Mouse (Mus musculus) hindbrain, embryonic 14.5 days (tissue): ENCODE data around the gene Atp6v0b. TPM values are rescaled to one million over a fixed set of nuclear protein-coding genes. Genes with fewer than 3 reads are reported as not detected.

Experiments
- ATAC-seq: fragments of 200-750 bp; cut with Nextera tagmentation; 2 replicates; pipeline ENCODE4 v1.8.0; 2017; ENCODE audit warnings: moderate number of reproducible peaks, mild to moderate bottlenecking, moderate TSS enrichment, moderate library complexity; ENCODE audit not compliant: low FRiP score
- DNase-seq: peaks from one replicate; pipeline ENCODE4 v3.0.0-alpha.2; 2015; ENCODE audit warnings: low spot score
- H3K27ac ChIP-seq: fragments of 300-500 bp; sonication (generic); 2 replicates; pipeline ENCODE4 v1.5.1; 2014; ENCODE audit warnings: mild to moderate bottlenecking, moderate library complexity
- H3K27me3 ChIP-seq: fragments of 300-500 bp; sonication (generic); 2 replicates; pipeline ENCODE4 v1.6.1; 2014; ENCODE audit warnings: mild to moderate bottlenecking, low read length, mixed read lengths; ENCODE audit not compliant: control insufficient read depth, insufficient read depth
- H3K36me3 ChIP-seq: fragments of 300-500 bp; sonication (generic); replicated peaks from 2 replicates; pipeline ENCODE4 v1.6.1; 2014; ENCODE audit not compliant: control insufficient read depth, insufficient read depth
- H3K4me1 ChIP-seq: fragments of 300-500 bp; sonication (generic); replicated peaks from 2 replicates; pipeline ENCODE4 v1.6.1; 2014; ENCODE audit warnings: antibody characterized with exemption, low read length, mixed read lengths; ENCODE audit not compliant: control insufficient read depth, insufficient read depth
- H3K4me2 ChIP-seq: fragments of 300-500 bp; sonication (generic); replicated peaks from 2 replicates; pipeline ENCODE4 v1.6.1; 2014; ENCODE audit warnings: mild to moderate bottlenecking, moderate library complexity
- H3K4me3 ChIP-seq: fragments of 300-500 bp; sonication (generic); replicated peaks from 2 replicates; pipeline ENCODE4 v1.5.1; 2014; ENCODE audit warnings: mild to moderate bottlenecking, low read length
- H3K9ac ChIP-seq: fragments of 300-500 bp; sonication (generic); 2 replicates; pipeline ENCODE4 v1.6.1; 2014
- H3K9me3 ChIP-seq: fragments of 300-500 bp; sonication (generic); 2 replicates; pipeline ENCODE4 v1.6.1; 2016; ENCODE audit warnings: low read length; ENCODE audit not compliant: control insufficient read depth
- whole genome bisulfite sequencing: fragments of 180-500 bp; shearing (Covaris S2); extraction: QIAGEN DNeasy Blood & Tissue Kit; methylation state at CpG from one replicate; pipeline ENCODE4 v1.1.7; 2014; 5-methylcytosine and 5-hydroxymethylcytosine counted together
- polyA plus RNA-seq: library from polyadenylated mRNA; unstranded; fragments of >200 nt; fragmentation: Nextera tagmentation; extraction: Ambion mirVana; gene quantifications from 2 replicates; pipeline ENCODE4 v1.2.1, GENCODE M21; 2014

Gene Atp6v0b
- polyA plus RNA-seq, 1 experiment from 2014 or later = 589 TPM

GRCm38 (mm10) chr4:117840821-117841220 is 46.3 kb downstream of the Atp6v0b start:
- 92% methylated on average over 5 of the region's 5 CpGs for WGBS
- Histone ChIP-seq H3K9ac (no peak overlapping the region), H3K4me2 (no peak overlapping the region)

GRCm38 (mm10) chr4:117839366-117839765 is 47.8 kb downstream of the Atp6v0b start:
- Histone ChIP-seq H3K9ac (no peak overlapping the region), H3K4me2 (no peak overlapping the region), H3K27me3 (no peaks in the 10 kb centered on the region), H3K4me3 (no peak overlapping the region), H3K4me1 (peaks cover 9% of the 10 kb centered on the region; the same call in 1 of the 2 replicates), H3K9me3 (no peaks in the 10 kb centered on the region), H3K36me3 (no peaks in the 10 kb centered on the region), H3K27ac (no peak overlapping the region)
- 79% methylated on average over 6 of the region's 6 CpGs for WGBS
- ATAC-seq (no peak), DNase-seq (no peak)

More at GRCm38 (mm10) chr4:117840821-117841220, 46.3 kb downstream of the Atp6v0b start:
- Histone ChIP-seq H3K4me1 (0 out of 2 replicates have a peak, but pooled peaks cover 4% of the 10 kb centered on the region), H3K9me3 (no peaks in the 10 kb centered on the region), H3K27me3 (no peaks in the 10 kb centered on the region), H3K27ac (no peak overlapping the region), H3K36me3 (no peaks in the 10 kb centered on the region), H3K4me3 (no peak overlapping the region)
- ATAC-seq (no peak), DNase-seq (no peak)

GRCm38 (mm10) chr4:117837271-117837670 is 49.9 kb downstream of the Atp6v0b start:
- WGBS = 74% methylated on average over 4 of the region's 4 CpGs
- Histone ChIP-seq H3K27ac (no peak overlapping the region), H3K4me1 (peaks cover 10% of the 10 kb centered on the region; the same call in 1 of the 2 replicates), H3K9me3 (no peaks in the 10 kb centered on the region), H3K36me3 (no peaks in the 10 kb centered on the region), H3K27me3 (no peaks in the 10 kb centered on the region), H3K4me3 (no peak overlapping the region), H3K9ac (no peak overlapping the region), H3K4me2 (0 out of 2 replicates have a peak overlapping the region, but pooled peaks have one; percentile 72)
- DNase-seq = no peak
- ATAC-seq = no peak

DNA sequence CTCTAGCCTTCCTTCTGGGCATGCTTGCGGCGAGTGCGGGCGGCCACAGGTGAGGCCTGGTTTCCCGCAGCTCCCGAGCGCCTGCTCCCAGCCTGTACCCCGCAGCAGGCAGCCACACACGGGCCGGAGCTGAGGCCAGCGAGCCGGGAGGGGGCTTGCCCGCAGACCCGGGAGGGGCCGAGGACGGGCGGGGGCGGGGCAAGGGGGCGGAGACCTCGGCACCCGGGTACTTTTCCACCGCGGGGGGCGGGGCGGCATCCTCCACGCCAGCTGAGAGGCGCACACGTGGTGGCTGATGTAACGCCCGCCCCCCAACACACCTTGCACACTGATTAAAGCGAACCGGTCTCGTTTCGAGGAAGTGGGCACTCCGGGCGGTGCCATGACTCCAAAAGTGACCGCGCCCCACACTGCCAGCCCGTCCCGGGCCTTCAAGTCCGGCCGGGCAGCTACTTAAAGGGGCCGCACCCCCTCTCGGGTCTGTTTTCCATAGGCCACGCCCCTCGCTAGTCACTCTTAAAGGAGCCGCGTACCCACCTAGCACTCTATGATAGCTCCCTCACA is 50.8 kb downstream of the Atp6v0b start:
- ATAC-seq (peak; percentile 91), DNase-seq (peak; percentile 83)
- Histone ChIP-seq H3K27me3 (no peaks in the 10 kb centered on the region), H3K27ac (peak overlapping the region; percentile 90), H3K4me3 (peak overlapping the region; percentile 83), H3K4me2 (peak overlapping the region; percentile 72), H3K9ac (peak overlapping the region; percentile 85), H3K4me1 (peaks cover 10% of the 10 kb centered on the region; the same call in 1 of the 2 replicates), H3K9me3 (no peaks in the 10 kb centered on the region), H3K36me3 (no peaks in the 10 kb centered on the region)
- under 1% methylated on average over 45 of the region's 48 CpGs for WGBS

DNA sequence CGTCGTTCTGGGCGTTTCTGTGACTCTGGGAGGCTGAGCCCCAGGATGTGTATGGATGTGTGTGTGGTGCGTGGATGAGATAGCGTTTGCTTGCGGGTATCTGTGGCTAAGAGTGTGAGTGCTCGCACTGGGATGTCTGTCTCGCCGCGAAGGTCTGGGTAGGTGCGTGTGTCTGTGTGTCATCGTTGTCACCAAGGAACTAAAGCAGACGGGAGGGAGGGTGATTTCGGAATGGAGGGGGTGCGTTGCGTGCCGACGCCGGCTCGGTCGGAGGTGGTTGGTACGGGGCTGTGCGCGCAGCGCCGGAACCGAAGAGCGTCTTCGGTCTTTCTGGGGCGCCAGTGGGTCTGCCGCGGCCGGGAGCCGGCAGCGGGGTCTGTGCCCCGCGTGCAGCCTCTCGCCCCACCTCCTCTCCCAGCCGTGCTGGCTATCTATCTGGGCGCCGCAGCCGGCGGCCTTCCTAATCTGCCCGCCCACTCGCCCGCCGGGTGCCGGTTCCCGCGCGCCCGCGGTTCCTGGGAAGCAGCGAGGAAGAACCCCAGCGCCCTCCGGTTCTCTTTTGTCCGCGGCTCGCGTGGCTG is 51.5 kb downstream of the Atp6v0b start:
- Histone ChIP-seq H3K27me3 (no peaks in the 10 kb centered on the region), H3K36me3 (no peaks in the 10 kb centered on the region), H3K4me1 (peaks cover 10% of the 10 kb centered on the region; the same call in 1 of the 2 replicates), H3K9ac (peak overlapping the region; percentile 85), H3K9me3 (no peaks in the 10 kb centered on the region), H3K27ac (peak overlapping the region; percentile 90), H3K4me2 (peak overlapping the region; percentile 72), H3K4me3 (peak overlapping the region; percentile 83)
- ATAC-seq (peak; percentile 39), DNase-seq (peak; percentile 50)
- under 1% methylated on average over 60 of the region's 60 CpGs for WGBS

DNA sequence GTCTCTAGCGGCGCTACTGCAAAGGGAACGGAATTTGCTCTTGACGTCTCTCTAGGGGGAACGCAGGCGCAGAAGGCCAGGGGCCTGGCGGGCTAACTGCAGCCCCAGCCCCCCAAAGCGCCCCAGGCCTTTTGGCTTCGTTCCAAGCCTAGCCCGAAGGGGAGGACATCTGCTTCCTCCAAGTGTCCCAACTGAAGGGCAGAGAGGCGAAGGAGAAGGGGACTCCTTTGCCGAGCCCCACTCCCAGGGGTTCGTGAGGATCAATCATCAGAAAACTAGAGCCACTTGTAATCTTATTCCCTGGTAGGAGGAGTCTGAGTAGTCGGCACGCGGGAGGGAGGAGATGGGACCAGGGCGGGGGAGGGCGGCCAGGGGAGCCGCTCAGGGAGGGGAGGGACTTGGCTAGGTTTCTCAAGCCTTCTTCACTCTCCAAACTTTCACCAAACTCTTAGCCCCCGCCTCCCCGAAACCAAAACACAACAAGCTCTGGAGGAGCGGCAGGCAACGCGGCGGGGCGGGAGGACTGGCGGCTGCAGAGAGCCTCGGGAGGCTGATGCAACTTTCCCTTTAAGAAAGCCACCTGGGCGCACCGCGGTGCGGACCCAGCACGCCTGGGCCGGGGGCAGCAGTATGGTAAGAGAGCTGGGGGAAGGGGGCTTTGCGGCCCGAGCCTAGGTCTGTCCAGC is 52.1 kb downstream of the Atp6v0b start:
- peak; percentile 52 for ATAC-seq
- H3K4me3 ChIP-seq = peak overlapping the region; percentile 83
- no peaks in the 10 kb centered on the region for H3K27me3 ChIP-seq
- peaks cover 10% of the 10 kb centered on the region; the same call in 1 of the 2 replicates for H3K4me1 ChIP-seq
- WGBS = under 1% methylated on average over 35 of the region's 36 CpGs
- H3K9me3 ChIP-seq = no peaks in the 10 kb centered on the region
- DNase-seq = peak; percentile 69
- H3K27ac ChIP-seq = peak overlapping the region; percentile 90
- H3K4me2 ChIP-seq = peak overlapping the region; percentile 72
- H3K36me3 ChIP-seq = no peaks in the 10 kb centered on the region
- peak overlapping the region; percentile 85 for H3K9ac ChIP-seq

DNA sequence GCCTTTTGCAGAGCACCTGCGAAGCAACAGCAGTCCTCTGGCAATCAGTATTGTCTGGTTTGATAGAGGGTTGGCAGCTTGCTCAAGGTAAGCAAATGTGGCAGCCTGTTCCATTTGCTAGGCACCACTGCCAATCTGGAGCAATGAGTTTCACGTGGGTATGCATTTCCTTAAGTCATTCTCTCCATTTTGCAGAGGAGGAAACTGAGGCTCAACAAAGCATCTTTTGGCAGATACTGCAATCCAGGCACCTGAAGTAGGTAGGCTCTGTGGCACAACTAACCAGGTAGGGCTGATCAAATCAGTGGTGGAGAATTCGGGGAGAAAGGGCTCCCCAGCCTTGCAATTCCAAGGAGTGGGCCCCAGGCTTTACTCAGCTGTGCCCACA is 52.7 kb downstream of the Atp6v0b start, which contains the start of gene Slc6a9:
TSS of gene Slc6a9 (plus strand) at position 50 of the 388 bp plus-strand sequence.
- H3K4me3 ChIP-seq = peak within 1 kb of the TSS; percentile 83
- no peak for ATAC-seq
- H3K27ac ChIP-seq = peak within 1 kb of the TSS; percentile 90
- H3K9ac ChIP-seq = peak within 1 kb of the TSS; percentile 85
- no peaks in the 10 kb centered on the region for H3K9me3 ChIP-seq
- peaks cover 13% of the 10 kb centered on the region; the same call in 1 of the 2 replicates for H3K4me1 ChIP-seq
- H3K27me3 ChIP-seq = no peaks in the 10 kb centered on the region
- 18% methylated on average over 3 of the region's 3 CpGs for WGBS
- H3K4me2 ChIP-seq = peak within 1 kb of the TSS; percentile 72
- DNase-seq = no peak
- no peaks in the 10 kb centered on the region for H3K36me3 ChIP-seq
